Mouse (Mus musculus) neural tube, embryonic 15.5 days (tissue): ENCODE measurements at regions not wholly inside any gene's neighbourhood (a gene's known extent, or its start where the extent isn't known, plus 50 kb on each side); places are given as distances from the start of the nearest gene placed in this dataset.

Source experiments
- ATAC-seq: fragments of 200-750 bp; cut with Nextera tagmentation; 2 replicates; pipeline ENCODE4 v1.8.0; 2017; ENCODE audit warnings: mild to moderate bottlenecking, moderate TSS enrichment, moderate library complexity; ENCODE audit not compliant: low FRiP score
- H3K27ac ChIP-seq: fragments of 300-500 bp; sonication (generic); replicated peaks from 2 replicates; pipeline ENCODE4 v1.5.1; 2015; ENCODE audit warnings: mild to moderate bottlenecking, inconsistent platforms
- H3K27me3 ChIP-seq: fragments of 300-500 bp; sonication (generic); replicated peaks from 2 replicates; pipeline ENCODE4 v1.6.1; 2015; ENCODE audit warnings: inconsistent platforms
- H3K36me3 ChIP-seq: fragments of 300-500 bp; sonication (generic); 2 replicates; pipeline ENCODE4 v1.6.1; 2015; ENCODE audit warnings: inconsistent platforms
- H3K4me1 ChIP-seq: fragments of 300-500 bp; sonication (generic); 2 replicates; pipeline ENCODE4 v1.6.1; 2015; ENCODE audit warnings: inconsistent platforms
- H3K4me2 ChIP-seq: fragments of 300-500 bp; sonication (generic); 2 replicates; pipeline ENCODE4 v1.6.1; 2015; ENCODE audit warnings: inconsistent platforms, mild to moderate bottlenecking, moderate library complexity
- H3K4me3 ChIP-seq: fragments of 300-500 bp; sonication (generic); replicated peaks from 2 replicates; pipeline ENCODE4 v1.5.1; 2015; ENCODE audit warnings: mild to moderate bottlenecking, inconsistent platforms
- H3K9ac ChIP-seq: fragments of 300-500 bp; sonication (generic); replicated peaks from 2 replicates; pipeline ENCODE4 v1.6.1; 2015; ENCODE audit warnings: mild to moderate bottlenecking, inconsistent platforms
- H3K9me3 ChIP-seq: fragments of 300-500 bp; sonication (generic); replicated peaks from 2 replicates; pipeline ENCODE4 v1.6.1; 2016; ENCODE audit warnings: inconsistent platforms
- WGBS: fragments of 180-500 bp; shearing (Covaris S2); methylation state at CpG from one replicate; pipeline ENCODE4 v1.1.7; 2015; ENCODE audit warnings: mixed read lengths; 5-methylcytosine and 5-hydroxymethylcytosine counted together

- no peak overlapping the region for H3K27ac ChIP-seq
- H3K4me2 ChIP-seq, result no peak overlapping the region
- no peak overlapping the region for H3K4me3 ChIP-seq
- no peaks in the 10 kb centered on the region for H3K27me3 ChIP-seq
- H3K9me3 ChIP-seq, result no peaks in the 10 kb centered on the region
- WGBS, result 96% methylated on average over 14 of the region's 14 CpGs
- H3K4me1 ChIP-seq, result peaks cover 18% of the 10 kb centered on the region
- no peak overlapping the region for H3K9ac ChIP-seq
- ATAC-seq, result no peak
- no peaks in the 10 kb centered on the region for H3K36me3 ChIP-seq
Observed at GRCm38 (mm10) chr6:144940871-144941380, 135.1 kb downstream of the Bcat1 start.

- no peak for ATAC-seq
- Histone ChIP-seq H3K27ac (0 out of 2 replicates have a peak overlapping the region, but pooled peaks have one; percentile 13), H3K9me3 (no peaks in the 10 kb centered on the region), H3K4me1 (peaks cover 5% of the 10 kb centered on the region; the same call in 1 of the 2 replicates), H3K4me2 (no peak overlapping the region), H3K4me3 (no peak overlapping the region), H3K9ac (no peak overlapping the region), H3K36me3 (no peaks in the 10 kb centered on the region), H3K27me3 (no peaks in the 10 kb centered on the region)
- 50% methylated on average over 12 of the region's 12 CpGs for WGBS
Observed at GRCm38 (mm10) chr6:144938613-144939236, 137.3 kb downstream of the Bcat1 start.

DNA sequence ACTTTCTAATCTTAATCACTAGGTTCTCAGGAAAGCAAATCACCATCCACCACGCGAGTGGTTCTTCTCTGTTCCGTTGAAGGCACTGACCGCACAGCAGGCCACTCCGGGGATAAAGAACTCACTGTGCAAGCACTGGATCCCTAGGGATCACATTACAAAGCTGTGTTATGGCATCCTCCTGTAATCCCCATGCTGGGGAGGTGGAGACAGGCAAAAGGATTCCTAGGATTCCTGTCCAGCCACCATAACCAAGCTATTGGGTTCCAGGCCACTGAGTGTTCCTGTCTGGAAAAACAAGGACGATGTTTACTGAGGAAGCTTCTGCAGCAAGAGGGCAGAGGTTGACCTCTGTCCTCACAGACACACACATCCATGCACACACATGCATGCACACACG lies 138.8 kb downstream of the Bcat1 start:
- Histone ChIP-seq H3K9me3 (no peaks in the 10 kb centered on the region), H3K36me3 (no peaks in the 10 kb centered on the region), H3K4me2 (no peak overlapping the region), H3K4me3 (no peak overlapping the region), H3K27ac (no peak overlapping the region), H3K9ac (no peak overlapping the region), H3K4me1 (peaks cover 5% of the 10 kb centered on the region; the same call in 1 of the 2 replicates), H3K27me3 (no peaks in the 10 kb centered on the region)
- WGBS, result 64% methylated on average over 7 of the region's 7 CpGs
- ATAC-seq, result no peak

GRCm38 (mm10) chr6:144933722-144934235 lies 142.2 kb downstream of the Bcat1 start:
- H3K9ac ChIP-seq, result no peak overlapping the region
- no peaks in the 10 kb centered on the region for H3K9me3 ChIP-seq
- WGBS, result 86% methylated on average over 6 of the region's 6 CpGs
- no peak for ATAC-seq
- H3K4me2 ChIP-seq, result no peak overlapping the region
- peaks cover 6% of the 10 kb centered on the region for H3K4me1 ChIP-seq
- H3K27me3 ChIP-seq, result no peaks in the 10 kb centered on the region
- H3K36me3 ChIP-seq, result no peaks in the 10 kb centered on the region
- no peak overlapping the region for H3K4me3 ChIP-seq
- H3K27ac ChIP-seq, result no peak overlapping the region

GRCm38 (mm10) chr6:144932402-144932801 lies 143.6 kb downstream of the Bcat1 start:
- Histone ChIP-seq H3K27ac (no peak overlapping the region), H3K4me1 (peaks cover 4% of the 10 kb centered on the region), H3K36me3 (no peaks in the 10 kb centered on the region), H3K9ac (no peak overlapping the region), H3K9me3 (no peaks in the 10 kb centered on the region), H3K4me3 (no peak overlapping the region), H3K4me2 (no peak overlapping the region), H3K27me3 (no peaks in the 10 kb centered on the region)
- ATAC-seq, result no peak
- 85% methylated on average over 7 of the region's 7 CpGs for WGBS

GRCm38 (mm10) chr6:144929959-144930358 lies 146.0 kb downstream of the Bcat1 start:
- Histone ChIP-seq H3K27ac (no peak overlapping the region), H3K4me1 (peaks cover 4% of the 10 kb centered on the region), H3K4me3 (no peak overlapping the region), H3K9ac (no peak overlapping the region), H3K36me3 (no peaks in the 10 kb centered on the region), H3K9me3 (no peaks in the 10 kb centered on the region), H3K27me3 (no peaks in the 10 kb centered on the region), H3K4me2 (no peak overlapping the region)
- 38% methylated on average over 4 of the region's 4 CpGs for WGBS
- no peak for ATAC-seq

DNA sequence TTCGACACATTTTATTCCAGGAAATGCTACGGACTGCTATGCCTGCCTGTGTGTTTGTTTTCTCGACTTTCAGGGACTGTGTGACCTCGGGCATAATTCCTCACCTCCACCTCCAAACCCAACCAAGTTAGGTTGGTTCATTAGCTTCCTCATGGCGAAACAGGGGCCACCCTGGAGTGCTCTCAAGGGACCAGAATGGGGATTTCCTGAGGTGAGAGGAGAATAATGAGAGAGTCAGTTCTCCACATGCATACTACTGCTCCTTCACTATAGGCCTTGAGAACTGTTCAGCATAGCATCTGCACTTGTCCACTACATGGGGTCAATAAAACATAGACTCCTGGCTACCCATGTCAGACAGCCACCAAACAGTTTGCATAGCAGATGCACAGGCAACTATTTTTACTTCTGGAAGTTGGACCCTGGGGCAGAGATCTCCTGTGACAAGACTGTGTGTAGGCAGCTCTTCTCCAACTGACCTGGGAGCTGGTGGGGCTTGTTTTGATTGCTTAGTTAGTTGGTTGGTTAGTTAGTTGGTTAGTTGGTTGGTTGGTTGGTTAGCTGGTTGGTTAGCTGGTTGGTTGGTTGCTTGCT lies 146.6 kb downstream of the Bcat1 start:
- Histone ChIP-seq H3K4me3 (no peak overlapping the region), H3K4me2 (no peak overlapping the region), H3K27me3 (no peaks in the 10 kb centered on the region), H3K36me3 (no peaks in the 10 kb centered on the region), H3K9me3 (no peaks in the 10 kb centered on the region), H3K27ac (no peak overlapping the region), H3K9ac (no peak overlapping the region), H3K4me1 (peaks cover 4% of the 10 kb centered on the region)
- whole genome bisulfite sequencing, result 88% methylated on average over 5 of the region's 5 CpGs
- no peak for ATAC-seq

- Histone ChIP-seq H3K4me2 (no peak overlapping the region), H3K36me3 (no peaks in the 10 kb centered on the region), H3K27me3 (no peaks in the 10 kb centered on the region), H3K4me3 (no peak overlapping the region), H3K9me3 (no peaks in the 10 kb centered on the region), H3K27ac (no peak overlapping the region), H3K9ac (no peak overlapping the region), H3K4me1 (peaks cover 4% of the 10 kb centered on the region)
- 80% methylated on average over 6 of the region's 6 CpGs for WGBS
- ATAC-seq, result no peak
Observed at GRCm38 (mm10) chr6:144927599-144927998, 145.8 kb upstream of the Sox5 start.

GRCm38 (mm10) chr6:144922762-144923161 lies 141.0 kb upstream of the Sox5 start:
- 89% methylated on average over 3 of the region's 3 CpGs for WGBS
- ATAC-seq, result no peak

DNA sequence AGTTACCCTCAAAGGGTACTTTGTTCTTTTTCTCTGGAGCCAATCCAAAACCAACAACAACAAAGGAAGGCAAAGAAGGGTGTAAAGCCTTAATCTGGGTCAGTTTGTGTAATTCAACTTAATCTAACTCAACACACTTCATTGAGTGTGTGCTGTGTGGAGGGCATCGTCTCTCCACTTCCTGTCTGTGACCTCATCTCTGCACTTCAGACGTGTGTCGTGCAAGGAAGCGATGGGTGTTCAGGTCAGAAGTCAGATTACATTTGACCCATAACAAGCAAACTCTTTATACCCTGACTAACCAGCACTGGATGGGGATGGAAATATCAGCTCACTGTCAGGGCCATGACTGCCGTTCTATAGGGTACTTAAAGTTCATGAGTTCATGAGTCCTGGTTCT lies 138.0 kb upstream of the Sox5 start:
- Histone ChIP-seq H3K9me3 (no peaks in the 10 kb centered on the region), H3K36me3 (no peaks in the 10 kb centered on the region), H3K9ac (no peak overlapping the region), H3K4me2 (no peak overlapping the region), H3K4me1 (no peaks in the 10 kb centered on the region), H3K27me3 (no peaks in the 10 kb centered on the region), H3K4me3 (no peak overlapping the region), H3K27ac (no peak overlapping the region)
- no peak for ATAC-seq
- 66% methylated on average over 5 of the region's 5 CpGs for WGBS

More at GRCm38 (mm10) chr6:144922762-144923161, 141.0 kb upstream of the Sox5 start:
- Histone ChIP-seq H3K27ac (no peak overlapping the region), H3K4me3 (no peak overlapping the region), H3K4me1 (no peaks in the 10 kb centered on the region), H3K36me3 (no peaks in the 10 kb centered on the region), H3K9ac (no peak overlapping the region), H3K4me2 (no peak overlapping the region), H3K27me3 (no peaks in the 10 kb centered on the region), H3K9me3 (no peaks in the 10 kb centered on the region)

GRCm38 (mm10) chr6:144917128-144917527 lies 135.4 kb upstream of the Sox5 start:
- Histone ChIP-seq H3K9ac (no peak overlapping the region), H3K4me2 (no peak overlapping the region), H3K27ac (no peak overlapping the region), H3K9me3 (no peaks in the 10 kb centered on the region), H3K4me1 (no peaks in the 10 kb centered on the region), H3K36me3 (no peaks in the 10 kb centered on the region), H3K4me3 (no peak overlapping the region), H3K27me3 (no peaks in the 10 kb centered on the region)
- no peak for ATAC-seq
- 66% methylated on average over 8 of the region's 8 CpGs for WGBS

DNA sequence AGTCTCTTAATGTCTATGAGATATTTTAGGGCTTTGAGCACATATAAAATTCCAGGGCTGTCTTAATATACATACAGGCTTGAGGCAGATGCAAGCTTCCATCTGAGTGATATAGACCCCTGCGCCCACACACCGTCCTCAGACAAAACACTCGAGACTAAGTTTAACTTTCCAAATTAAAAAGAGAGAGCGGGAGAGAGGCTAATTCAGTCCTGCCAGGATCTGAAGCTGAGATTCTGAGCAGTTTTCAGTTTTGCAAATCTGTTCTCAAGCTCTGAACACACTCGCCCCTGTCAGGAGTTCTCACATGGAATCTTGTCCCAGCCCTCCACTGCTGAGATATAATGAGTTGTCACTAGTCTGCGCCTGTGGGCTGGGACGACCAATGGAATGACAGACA lies 130.0 kb upstream of the Sox5 start:
- no peak overlapping the region for H3K4me3 ChIP-seq
- no peaks in the 10 kb centered on the region for H3K4me1 ChIP-seq
- H3K4me2 ChIP-seq, result no peak overlapping the region
- no peaks in the 10 kb centered on the region for H3K27me3 ChIP-seq
- no peak for ATAC-seq
- no peak overlapping the region for H3K27ac ChIP-seq
- H3K9me3 ChIP-seq, result no peaks in the 10 kb centered on the region
- no peak overlapping the region for H3K9ac ChIP-seq
- WGBS, result 85% methylated on average over 7 of the region's 7 CpGs
- no peaks in the 10 kb centered on the region for H3K36me3 ChIP-seq
